Mouse (Mus musculus): Measurements from ENCODE around the gene Fhl2. TPM values are rescaled to one million over a fixed set of nuclear protein-coding genes. Genes with fewer than 3 reads are reported as not detected.

Fhl2 gene
- total RNA-seq (2014; rRNA removed) (32.1 and 33.1 TPM in 2 replicates), polyA plus RNA-seq (2015; fragmentation: Nextera tagmentation; extraction: Ambion mirVana) (23.1 and 27.8 TPM in 2 replicates)

DNA sequence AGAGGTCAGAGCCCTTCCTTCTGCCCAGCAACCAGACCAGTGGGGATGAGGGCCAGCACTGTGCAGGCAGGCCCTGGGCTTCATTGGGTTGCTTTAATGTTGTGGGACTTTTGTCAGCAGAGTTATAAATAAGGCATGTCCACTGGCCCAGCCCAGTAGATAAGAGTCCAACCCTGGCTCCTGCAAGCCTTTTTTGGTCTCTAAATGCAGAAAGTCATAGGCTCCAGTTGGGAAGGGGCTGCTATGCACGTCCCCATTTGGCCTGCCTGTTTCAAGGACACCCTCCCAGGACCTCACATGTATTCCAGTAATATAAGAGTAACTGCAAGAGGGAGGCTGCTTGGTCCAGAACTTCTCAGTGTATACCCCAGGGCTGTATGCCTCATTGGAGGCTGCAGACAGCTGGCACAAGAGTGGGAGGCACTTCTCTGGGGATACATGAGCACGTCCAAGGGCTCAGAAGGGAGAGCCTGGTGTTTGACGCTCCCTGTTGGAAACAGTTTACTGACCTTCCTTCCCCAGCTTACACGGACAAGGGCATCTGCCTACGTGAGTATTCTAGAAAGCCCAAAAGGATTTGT is at the start of gene Fhl2:
TSS of gene Fhl2 (minus strand) at position 324 of the 581 bp plus-strand sequence.
- WGBS, result 89% methylated on average over 5 of the region's 5 CpGs
- no peaks in the 10 kb centered on the region for H3K27me3 ChIP-seq (ENCODE audit: insufficient read depth, low read length)
- no peak within 1 kb of the TSS for H3K4me3 ChIP-seq (ENCODE audit: low read depth, low read length)
- H3K4me2 ChIP-seq (ENCODE audit: low read depth), result no peak within 1 kb of the TSS
- H3K9me3 ChIP-seq (ENCODE audit: low read length), result no peaks in the 10 kb centered on the region
- no peak within 1 kb of the TSS for H3K9ac ChIP-seq
- H3K36me3 ChIP-seq (ENCODE audit: insufficient read depth), result no peaks in the 10 kb centered on the region
- ATAC-seq, result no peak
- DNase-seq, result no peak
- no peaks in the 10 kb centered on the region for H3K4me1 ChIP-seq (ENCODE audit: insufficient read depth)
- no peak within 1 kb of the TSS for H3K27ac ChIP-seq (ENCODE audit: low read depth, low read length)
- TF ChIP-seq CTCF (IDR thresholded peaks at IDR 0.05; ENCODE audit: low read depth), result no peak

DNA sequence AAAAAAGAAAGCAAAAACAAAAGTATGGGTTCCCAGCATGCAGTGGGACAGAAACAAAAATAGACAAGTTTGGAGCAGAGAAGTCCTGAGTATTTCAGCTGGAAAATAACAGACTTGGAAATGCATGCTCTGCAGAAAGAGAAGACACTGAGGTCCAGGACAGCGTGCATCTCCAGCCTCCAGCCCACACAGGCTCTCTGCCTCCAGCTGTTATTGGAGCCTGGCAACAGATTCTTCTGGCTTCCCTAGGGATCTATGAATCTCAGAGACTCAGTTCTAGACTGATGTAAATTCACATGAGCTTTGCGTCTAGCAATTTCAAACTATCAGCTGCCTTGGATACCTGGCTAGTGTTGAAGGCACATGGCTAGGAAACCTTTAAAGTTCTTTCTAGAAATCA is 48.2 kb upstream of the Fhl2 start:
- no peak for TF ChIP-seq CTCF (IDR thresholded peaks at IDR 0.05; ENCODE audit: low read depth)
- H3K27me3 ChIP-seq (ENCODE audit: insufficient read depth, low read length), result no peaks in the 10 kb centered on the region
- ATAC-seq (no peak), DNase-seq (no peak)
- no peak overlapping the region for H3K9ac ChIP-seq
- no peak overlapping the region for H3K4me3 ChIP-seq (ENCODE audit: low read depth, low read length)
- no peaks in the 10 kb centered on the region for H3K9me3 ChIP-seq (ENCODE audit: low read length)
- no peak overlapping the region for H3K27ac ChIP-seq (ENCODE audit: low read depth, low read length)
- whole genome bisulfite sequencing, result 90% methylated on average over 2 of the region's 2 CpGs
- no peaks in the 10 kb centered on the region for H3K36me3 ChIP-seq (ENCODE audit: insufficient read depth)
- no peak overlapping the region for H3K4me2 ChIP-seq (ENCODE audit: low read depth)
- H3K4me1 ChIP-seq (ENCODE audit: insufficient read depth), result no peaks in the 10 kb centered on the region

DNA sequence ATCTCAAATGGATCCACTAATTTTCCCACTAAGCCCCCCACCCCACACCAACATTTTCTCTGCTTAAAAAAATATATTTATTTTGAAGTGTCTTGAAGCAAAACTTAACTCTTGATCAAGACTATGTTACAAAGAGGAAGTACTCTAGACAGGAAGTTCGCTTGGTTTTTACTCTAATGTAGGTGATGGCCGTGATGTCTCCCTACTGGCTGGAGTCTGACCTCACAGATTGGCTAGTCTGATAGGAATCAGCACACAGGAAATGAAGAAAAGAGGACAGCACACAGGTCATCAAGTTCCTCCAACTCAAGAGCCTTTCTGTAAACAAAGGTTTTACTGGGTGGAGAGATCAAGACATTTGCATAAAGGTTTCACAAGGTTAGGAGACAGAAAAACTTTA is 44.4 kb upstream of the Fhl2 start:
- 80% methylated on average over 2 of the region's 2 CpGs for WGBS
- Histone ChIP-seq H3K27me3 (ENCODE audit: insufficient read depth, low read length) (no peaks in the 10 kb centered on the region), H3K4me2 (ENCODE audit: low read depth) (no peak overlapping the region), H3K4me1 (ENCODE audit: insufficient read depth) (no peaks in the 10 kb centered on the region), H3K36me3 (ENCODE audit: insufficient read depth) (no peaks in the 10 kb centered on the region), H3K27ac (ENCODE audit: low read depth, low read length) (no peak overlapping the region), H3K9me3 (ENCODE audit: low read length) (no peaks in the 10 kb centered on the region), H3K4me3 (ENCODE audit: low read depth, low read length) (no peak overlapping the region), H3K9ac (no peak overlapping the region)
- ATAC-seq (no peak), DNase-seq (no peak)
- TF ChIP-seq CTCF (IDR thresholded peaks at IDR 0.05; ENCODE audit: low read depth), result no peak

DNA sequence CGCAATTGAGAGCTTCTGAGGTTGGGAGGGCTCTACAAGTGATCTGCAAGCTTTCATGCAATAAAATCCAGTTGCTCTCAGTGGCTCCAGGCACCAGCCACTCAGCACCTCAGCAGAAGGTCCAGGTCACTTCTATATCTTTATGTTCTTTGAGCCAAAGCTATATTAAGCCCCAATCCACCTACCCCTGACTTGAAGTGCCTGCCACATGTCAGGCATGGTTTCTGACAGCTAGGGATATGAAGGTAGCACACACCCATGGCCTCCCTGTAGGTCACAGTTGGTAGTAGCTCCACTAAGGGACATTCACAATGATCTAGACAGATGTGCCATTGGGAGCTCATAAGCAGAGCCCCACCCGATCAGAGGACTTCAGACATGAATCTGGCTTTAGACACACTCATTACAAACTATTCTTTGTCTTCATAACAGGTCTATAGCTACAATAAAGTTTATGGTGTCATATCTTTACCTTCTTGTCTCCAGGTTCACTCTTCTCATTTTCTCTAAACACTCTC is 43.1 kb upstream of the Fhl2 start:
- no peak for ATAC-seq
- H3K27me3 ChIP-seq (ENCODE audit: insufficient read depth, low read length), result no peaks in the 10 kb centered on the region
- H3K9me3 ChIP-seq (ENCODE audit: low read length), result no peaks in the 10 kb centered on the region
- no peak overlapping the region for H3K27ac ChIP-seq (ENCODE audit: low read depth, low read length)
- H3K4me1 ChIP-seq (ENCODE audit: insufficient read depth), result no peaks in the 10 kb centered on the region
- no peak overlapping the region for H3K4me3 ChIP-seq (ENCODE audit: low read depth, low read length)
- 78% methylated on average over 2 of the region's 2 CpGs for WGBS
- H3K36me3 ChIP-seq (ENCODE audit: insufficient read depth), result no peaks in the 10 kb centered on the region
- H3K4me2 ChIP-seq (ENCODE audit: low read depth), result no peak overlapping the region
- DNase-seq, result no peak
- TF ChIP-seq CTCF (IDR thresholded peaks at IDR 0.05; ENCODE audit: low read depth), result no peak
- H3K9ac ChIP-seq, result no peak overlapping the region

DNA sequence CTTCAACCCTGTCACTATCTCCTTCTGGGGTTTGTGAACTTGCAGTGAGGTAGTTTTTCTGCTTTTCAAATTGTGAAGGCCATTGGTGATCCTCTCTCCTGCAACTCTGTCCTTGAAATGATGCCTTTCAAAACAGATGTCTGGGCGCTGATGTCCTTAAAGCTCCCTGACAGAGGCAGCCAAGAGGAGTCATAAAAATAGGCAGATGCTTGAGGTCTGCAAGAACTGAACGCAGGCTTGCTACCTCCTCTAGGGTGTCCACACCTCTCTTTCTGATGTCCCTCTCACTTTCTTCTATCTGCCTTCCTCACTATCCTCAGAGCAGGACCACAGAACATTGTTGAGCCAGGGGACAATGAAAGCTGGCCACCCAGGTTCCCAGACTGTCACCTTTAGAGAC is 41.7 kb upstream of the Fhl2 start:
- ATAC-seq (no peak), DNase-seq (no peak)
- Histone ChIP-seq H3K4me1 (ENCODE audit: insufficient read depth) (no peaks in the 10 kb centered on the region), H3K36me3 (ENCODE audit: insufficient read depth) (no peaks in the 10 kb centered on the region), H3K27me3 (ENCODE audit: insufficient read depth, low read length) (no peaks in the 10 kb centered on the region), H3K4me3 (ENCODE audit: low read depth, low read length) (no peak overlapping the region), H3K4me2 (ENCODE audit: low read depth) (no peak overlapping the region), H3K9ac (no peak overlapping the region), H3K9me3 (ENCODE audit: low read length) (no peaks in the 10 kb centered on the region), H3K27ac (ENCODE audit: low read depth, low read length) (no peak overlapping the region)
- 85% methylated on average over 2 of the region's 2 CpGs for WGBS
- no peak for TF ChIP-seq CTCF (IDR thresholded peaks at IDR 0.05; ENCODE audit: low read depth)

DNA sequence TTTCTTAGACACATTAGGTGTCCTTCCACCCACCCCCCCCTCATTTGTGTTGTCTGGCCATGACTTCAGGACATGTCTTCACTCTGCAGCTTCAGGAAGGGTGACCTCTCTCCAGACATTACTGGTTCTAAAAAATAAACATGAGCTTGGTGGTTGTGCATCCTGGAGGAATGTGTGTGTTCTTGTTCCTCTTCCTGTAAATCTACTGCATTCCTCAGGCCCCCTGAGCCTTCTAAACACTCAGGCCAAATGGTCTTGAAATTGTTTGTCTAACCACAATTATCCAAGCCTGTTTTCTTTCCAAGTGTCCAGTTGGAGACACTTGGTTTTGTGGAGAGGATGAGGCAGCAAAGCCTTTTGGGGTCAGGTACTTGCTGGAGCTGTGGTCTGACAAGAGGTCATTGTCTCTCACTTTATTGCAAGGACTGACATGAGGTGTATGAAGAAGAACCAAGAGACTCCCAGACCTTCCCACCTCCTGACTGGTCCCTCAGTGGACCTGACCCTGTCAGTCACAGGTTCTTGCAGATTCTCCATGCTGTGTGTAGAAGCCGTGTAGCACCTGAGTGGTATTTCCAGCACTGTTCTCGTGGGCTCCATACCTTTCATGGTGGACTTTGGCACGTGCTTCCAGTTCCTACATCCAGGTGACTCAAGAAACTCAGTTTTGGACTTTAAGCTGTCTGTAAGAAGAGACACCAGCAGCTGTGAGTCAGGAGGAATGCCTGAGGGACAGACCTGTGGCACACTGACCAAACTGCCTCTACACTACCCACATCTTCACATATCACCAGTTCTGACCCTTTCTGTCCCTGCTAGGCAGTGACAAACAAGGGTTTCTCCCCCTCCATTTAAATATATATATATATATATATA is 40.8 kb upstream of the Fhl2 start:
- WGBS, result 91% methylated on average over 3 of the region's 3 CpGs

More for the DNA sequence above, 40.8 kb upstream of the Fhl2 start:
- H3K9me3 ChIP-seq (ENCODE audit: low read length), result no peaks in the 10 kb centered on the region
- no peaks in the 10 kb centered on the region for H3K36me3 ChIP-seq (ENCODE audit: insufficient read depth)
- no peak overlapping the region for H3K9ac ChIP-seq
- H3K4me3 ChIP-seq (ENCODE audit: low read depth, low read length), result no peak overlapping the region
- DNase-seq (no peak), ATAC-seq (no peak)
- no peak overlapping the region for H3K27ac ChIP-seq (ENCODE audit: low read depth, low read length)
- H3K4me1 ChIP-seq (ENCODE audit: insufficient read depth), result no peaks in the 10 kb centered on the region
- H3K27me3 ChIP-seq (ENCODE audit: insufficient read depth, low read length), result no peaks in the 10 kb centered on the region
- no peak overlapping the region for H3K4me2 ChIP-seq (ENCODE audit: low read depth)
- no peak for TF ChIP-seq CTCF (IDR thresholded peaks at IDR 0.05; ENCODE audit: low read depth)

All from forebrain, postnatal 0 days (tissue).